Mouse (Mus musculus) forebrain, postnatal 0 days (tissue): Measurements from ENCODE around the gene Add2. TPM values are rescaled to one million over a fixed set of nuclear protein-coding genes. Genes with fewer than 3 reads are reported as not detected.
"Not testable (repeated sequence)": the region's sequence is repeated elsewhere in the genome, so short reads cannot be mapped to it uniquely, and the experiment has no call there.

Experiments
- ATAC-seq: fragments of 200-750 bp; cut with Nextera tagmentation; 2 replicates; pipeline ENCODE4 v1.8.0; 2017; ENCODE audit warnings: mild to moderate bottlenecking, moderate library complexity
- DNase-seq: peaks from one replicate; pipeline ENCODE4 v3.0.0-alpha.2; 2015
- H3K27ac ChIP-seq: fragments of 300-500 bp; sonication (generic); 2 replicates; pipeline ENCODE4 v1.5.1; 2014; ENCODE audit warnings: low read depth, mild to moderate bottlenecking, antibody characterized with exemption, low read length, moderate library complexity, mixed read lengths
- H3K27me3 ChIP-seq: fragments of 300-500 bp; sonication (generic); 2 replicates; pipeline ENCODE4 v1.6.1; 2014; ENCODE audit warnings: mild to moderate bottlenecking, low read length, mixed read lengths; ENCODE audit not compliant: insufficient read depth
- H3K36me3 ChIP-seq: fragments of 300-500 bp; sonication (generic); 2 replicates; pipeline ENCODE4 v1.6.1; 2014; ENCODE audit warnings: mild to moderate bottlenecking, moderate library complexity; ENCODE audit not compliant: insufficient read depth
- H3K4me1 ChIP-seq: fragments of 300-500 bp; sonication (generic); 2 replicates; pipeline ENCODE4 v1.6.1; 2014; ENCODE audit warnings: antibody characterized with exemption; ENCODE audit not compliant: insufficient read depth
- H3K4me2 ChIP-seq: fragments of 300-500 bp; sonication (generic); 2 replicates; pipeline ENCODE4 v1.6.1; 2014; ENCODE audit warnings: low read depth, mild to moderate bottlenecking, moderate library complexity
- H3K4me3 ChIP-seq: fragments of 300-500 bp; sonication (generic); 2 replicates; pipeline ENCODE4 v1.5.1; 2014; ENCODE audit warnings: low read depth, low read length, mixed read lengths
- H3K9ac ChIP-seq: fragments of 300-500 bp; sonication (generic); 2 replicates; pipeline ENCODE4 v1.6.1; 2014; ENCODE audit warnings: mild to moderate bottlenecking
- H3K9me3 ChIP-seq: fragments of 300-500 bp; sonication (generic); 2 replicates; pipeline ENCODE4 v1.6.1; 2016; ENCODE audit warnings: low read length
- CTCF ChIP-seq: sonication (generic); IDR thresholded peaks from 2 replicates; pipeline ENCODE4 v1.5.1; 2016; ENCODE audit warnings: antibody characterized with exemption, control low read depth, low read depth
- WGBS: fragments of 180-500 bp; shearing (Covaris S2); extraction: QIAGEN DNeasy Blood & Tissue Kit; methylation state at CpG from one replicate; pipeline ENCODE4 v1.1.7; 2014; 5-methylcytosine and 5-hydroxymethylcytosine counted together
- polyA plus RNA-seq: library from polyadenylated mRNA; unstranded; fragments of >200 nt; fragmentation: Nextera tagmentation; extraction: Ambion mirVana; gene quantifications from 2 replicates; pipeline ENCODE4 v1.2.1, GENCODE M21; 2015
- total RNA-seq: library from RNA; depleted of rRNA; stranded (reverse); fragments of >200 nt; gene quantifications from 2 replicates; pipeline ENCODE4 v1.2.3, GENCODE M21; 2014

Add2 gene
- total and polyA plus RNA-seq, 2 experiments from 2014 or later = 186 to 267 TPM

- no peaks in the 10 kb centered on the region for H3K4me1 ChIP-seq
- no peaks in the 10 kb centered on the region for H3K9me3 ChIP-seq
- TF ChIP-seq CTCF = peak; percentile 86
- no peaks in the 10 kb centered on the region for H3K27me3 ChIP-seq
- no peak overlapping the region for H3K9ac ChIP-seq
- no peaks in the 10 kb centered on the region for H3K36me3 ChIP-seq
- DNase-seq (peak; percentile 78), ATAC-seq (peak; percentile 60)
- no peak overlapping the region for H3K4me3 ChIP-seq
- H3K27ac ChIP-seq = no peak overlapping the region
- WGBS = 35% methylated on average over 4 of the region's 4 CpGs
- H3K4me2 ChIP-seq = no peak overlapping the region
Measured at GRCm38 (mm10) chr6:86009980-86010379, 18.5 kb upstream of the Add2 start.

- H3K27ac ChIP-seq, H3K36me3 ChIP-seq, ATAC-seq, H3K9ac ChIP-seq, H3K9me3 ChIP-seq, DNase-seq, H3K4me1 ChIP-seq, H3K4me2 ChIP-seq, H3K27me3 ChIP-seq, H3K4me3 ChIP-seq: not testable (repeated sequence)
- 80% methylated on average over 5 of the region's 5 CpGs for WGBS
Measured at GRCm38 (mm10) chr6:86014812-86015211, 13.7 kb upstream of the Add2 start.

GRCm38 (mm10) chr6:86015871-86016270 lies 12.6 kb upstream of the Add2 start, which contains the start of gene Figla:
TSS of gene Figla (plus strand) at chr6:86016171.
- H3K9me3 ChIP-seq = no peaks in the 10 kb centered on the region
- H3K27ac ChIP-seq = no peak within 1 kb of the TSS
- no peak within 1 kb of the TSS for H3K9ac ChIP-seq
- no peak within 1 kb of the TSS for H3K4me2 ChIP-seq
- no peak for TF ChIP-seq CTCF
- no peak within 1 kb of the TSS for H3K4me3 ChIP-seq
- no peak for DNase-seq
- no peaks in the 10 kb centered on the region for H3K4me1 ChIP-seq
- no peaks in the 10 kb centered on the region for H3K36me3 ChIP-seq
- ATAC-seq = no peak
- no peaks in the 10 kb centered on the region for H3K27me3 ChIP-seq
- 91% methylated on average over 9 of the region's 9 CpGs for WGBS

DNA sequence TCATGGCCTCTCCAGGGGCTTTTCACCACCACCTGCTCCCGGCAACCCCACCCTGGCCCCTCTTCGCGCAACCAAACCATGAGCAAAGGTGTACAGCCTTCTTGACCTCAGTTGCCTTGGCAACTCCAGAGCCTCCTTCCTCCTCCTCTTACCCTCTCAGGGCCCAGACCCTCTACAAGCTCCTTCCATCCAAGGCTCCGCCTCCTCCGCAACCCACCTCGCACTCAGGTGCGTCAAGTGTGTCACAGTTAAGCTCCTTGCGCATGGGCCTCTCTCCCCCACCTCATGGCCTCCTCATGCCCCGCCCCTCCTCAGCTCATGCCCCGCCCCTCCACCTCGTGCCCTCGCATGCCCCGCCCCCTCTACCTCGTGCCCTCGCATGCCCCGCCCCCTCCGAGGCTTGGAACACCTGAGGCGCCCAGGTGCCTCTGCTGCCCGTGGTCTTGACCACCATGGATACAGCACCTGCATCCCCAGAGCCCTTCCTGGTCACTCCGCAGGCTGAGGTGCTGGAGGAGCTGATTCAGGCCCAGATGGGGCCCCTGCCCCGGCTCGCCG lies 11.6 kb upstream of the Add2 start:
- 83% methylated on average over 23 of the region's 23 CpGs for WGBS
- H3K27me3 ChIP-seq = no peaks in the 10 kb centered on the region
- no peak overlapping the region for H3K27ac ChIP-seq
- DNase-seq = no peak
- H3K9me3 ChIP-seq = no peaks in the 10 kb centered on the region
- H3K9ac ChIP-seq = no peak overlapping the region
- H3K4me2 ChIP-seq = no peak overlapping the region
- H3K4me1 ChIP-seq = no peaks in the 10 kb centered on the region
- H3K4me3 ChIP-seq = no peak overlapping the region
- H3K36me3 ChIP-seq = no peaks in the 10 kb centered on the region
- no peak for ATAC-seq
- no peak for TF ChIP-seq CTCF

GRCm38 (mm10) chr6:86019415-86020237 lies 8.9 kb upstream of the Add2 start:
- Histone ChIP-seq H3K27me3 (no peaks in the 10 kb centered on the region), H3K9ac (no peak overlapping the region), H3K27ac (no peak overlapping the region), H3K9me3 (no peaks in the 10 kb centered on the region), H3K4me1 (no peaks in the 10 kb centered on the region), H3K4me3 (no peak overlapping the region), H3K36me3 (no peaks in the 10 kb centered on the region), H3K4me2 (no peak overlapping the region)
- no peak for DNase-seq
- 71% methylated on average over 4 of the region's 4 CpGs for WGBS
- no peak for TF ChIP-seq CTCF
- no peak for ATAC-seq

DNA sequence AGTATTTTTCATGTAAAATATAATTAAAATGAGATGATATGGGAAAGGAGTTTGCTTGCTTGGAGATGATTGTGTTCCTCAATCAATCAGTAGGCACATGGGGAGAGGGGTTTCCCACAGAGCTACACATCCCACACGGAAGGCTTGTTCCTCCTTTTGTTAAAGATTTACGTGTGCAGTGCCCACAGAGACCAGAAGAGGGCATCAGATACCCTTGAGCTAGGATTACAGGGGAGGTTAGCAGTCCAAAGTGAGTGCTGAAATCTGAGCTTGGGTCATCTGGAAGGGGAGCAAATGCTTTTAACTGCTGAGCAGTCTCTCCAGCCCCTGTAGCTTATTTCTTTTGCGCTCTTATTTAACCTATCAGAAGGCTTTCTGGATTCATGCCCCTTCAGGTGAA lies 7.5 kb upstream of the Add2 start:
- no peak overlapping the region for H3K9ac ChIP-seq
- no peaks in the 10 kb centered on the region for H3K4me1 ChIP-seq
- H3K27me3 ChIP-seq = no peaks in the 10 kb centered on the region
- peak; percentile 67 for TF ChIP-seq CTCF
- ATAC-seq (no peak), DNase-seq (no peak)
- 28% methylated on average over 3 of the region's 3 CpGs for WGBS
- no peaks in the 10 kb centered on the region for H3K36me3 ChIP-seq
- H3K27ac ChIP-seq = no peak overlapping the region
- no peak overlapping the region for H3K4me3 ChIP-seq
- H3K9me3 ChIP-seq = no peaks in the 10 kb centered on the region
- no peak overlapping the region for H3K4me2 ChIP-seq

DNA sequence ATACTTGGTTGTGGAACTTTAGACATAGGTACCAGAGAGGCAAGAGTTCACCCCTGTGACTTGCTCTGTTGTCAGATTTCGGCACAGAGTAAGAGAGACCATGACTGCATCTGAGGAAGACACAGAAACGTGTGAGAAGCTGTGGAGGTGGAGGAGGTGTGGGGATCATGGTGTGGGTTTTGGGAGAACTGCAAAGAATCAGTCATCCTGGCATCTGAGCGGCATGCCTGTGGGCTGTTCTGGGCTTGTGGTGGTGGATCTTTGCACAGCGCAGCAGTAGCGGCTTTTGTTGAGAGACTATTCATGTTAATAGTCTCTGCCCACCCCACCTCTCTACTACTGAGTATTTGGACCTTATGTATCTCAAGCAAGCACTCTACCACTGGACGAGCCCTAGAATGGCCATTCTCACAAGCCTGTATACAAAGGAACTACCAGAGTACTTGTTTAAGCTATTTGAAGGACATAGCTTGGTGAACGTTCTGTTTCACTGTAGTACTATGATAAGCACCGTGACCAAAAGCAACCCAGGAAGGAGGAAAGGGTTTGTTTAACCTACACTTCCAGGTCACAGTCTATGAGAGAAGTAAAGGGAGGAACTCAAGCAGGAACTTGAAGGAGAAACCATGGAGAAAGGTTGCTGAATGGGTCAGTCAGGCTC lies 1.7 kb upstream of the Add2 start:
- DNase-seq (no peak), ATAC-seq (no peak)
- no peak overlapping the region for H3K27ac ChIP-seq
- H3K9ac ChIP-seq = no peak overlapping the region
- H3K4me1 ChIP-seq = peaks cover 14% of the 10 kb centered on the region
- H3K27me3 ChIP-seq = no peaks in the 10 kb centered on the region
- no peak for TF ChIP-seq CTCF
- H3K4me3 ChIP-seq = no peak overlapping the region
- H3K9me3 ChIP-seq = no peaks in the 10 kb centered on the region
- H3K4me2 ChIP-seq = no peak overlapping the region
- no peaks in the 10 kb centered on the region for H3K36me3 ChIP-seq
- WGBS = 87% methylated on average over 8 of the region's 8 CpGs
